Mouse (Mus musculus): ENCODE data around the gene Frmpd1. TPM values are rescaled to one million over a fixed set of nuclear protein-coding genes. Genes with fewer than 3 reads are reported as not detected.

Frmpd1 gene
- total RNA-seq, 2 experiments from 2014 or later, result 9.2 to 11.9 TPM

DNA sequence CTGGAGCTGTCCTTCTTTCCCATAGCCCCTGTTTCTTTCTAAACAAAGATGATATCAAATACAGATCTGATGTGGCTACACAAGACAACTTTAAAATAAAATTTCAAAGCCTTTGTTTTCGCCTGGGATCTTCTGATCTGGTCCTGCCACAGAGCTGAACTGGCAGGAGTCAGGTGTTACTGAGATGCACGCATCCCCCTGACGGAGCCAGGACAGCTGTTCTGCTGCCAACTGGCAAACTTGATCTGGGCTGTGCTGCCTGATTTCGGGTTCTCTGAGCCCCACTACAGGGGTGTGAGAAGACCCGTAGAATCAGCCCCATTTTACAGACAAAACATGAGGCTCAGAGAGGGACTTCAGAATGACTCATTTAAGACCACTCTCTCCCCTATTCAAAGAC is 45.6 kb downstream of the Frmpd1 start:
- no peak for DNase-seq (ENCODE audit: low spot score in 2 of 2)

GRCm38 (mm10) chr4:45238260-45238659 is 53.6 kb downstream of the Frmpd1 start:
- no peak for DNase-seq (ENCODE audit: low spot score in 2 of 2)

GRCm38 (mm10) chr4:45241330-45241729 is 56.7 kb downstream of the Frmpd1 start:
- no peak for DNase-seq (ENCODE audit: low spot score in 2 of 2)

DNA sequence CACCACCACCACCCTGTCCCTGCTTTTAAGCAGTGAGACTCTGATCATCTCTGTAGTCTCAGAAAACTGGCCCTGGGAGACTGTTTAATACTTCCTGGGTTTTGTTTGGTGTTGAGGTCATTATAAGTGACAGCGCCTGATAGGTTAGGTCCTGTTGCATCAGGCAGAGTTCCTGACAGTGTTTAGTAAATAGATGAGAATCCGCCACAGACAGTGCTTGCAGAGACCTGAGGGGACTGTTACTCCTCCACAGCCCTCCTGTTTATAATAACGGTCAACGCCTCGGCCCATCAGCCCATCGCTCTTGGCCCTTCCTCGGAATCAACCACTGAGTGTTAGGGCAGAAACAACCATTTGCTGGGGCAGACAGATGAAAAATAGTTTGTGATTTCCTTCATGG is 57.5 kb downstream of the Frmpd1 start:
- no peak for DNase-seq (ENCODE audit: low spot score in 2 of 2)

- no peak for DNase-seq (ENCODE audit: low spot score in 2 of 2)
Observed at GRCm38 (mm10) chr4:45243211-45243902, 58.7 kb downstream of the Frmpd1 start.

DNA sequence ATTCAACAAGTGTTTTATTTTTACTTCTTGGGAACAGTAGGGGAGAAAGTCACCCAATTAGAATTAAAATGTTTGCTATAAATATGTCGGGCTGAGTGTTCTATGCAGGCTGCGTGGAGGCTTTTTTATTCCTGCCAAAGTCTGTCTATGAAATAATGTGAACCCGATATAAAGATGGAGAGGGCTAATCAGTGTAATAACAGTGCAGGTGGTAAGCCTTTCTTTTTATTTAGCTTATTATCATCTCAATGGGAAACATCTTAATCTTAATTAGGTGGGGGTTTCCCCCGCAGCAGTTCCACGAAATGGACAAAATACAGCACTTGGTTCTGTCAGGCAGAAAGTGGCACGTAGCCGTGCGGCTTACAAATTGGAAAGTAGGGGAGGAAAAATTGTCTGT is 66.6 kb downstream of the Frmpd1 start:
- DNase-seq (ENCODE audit: low spot score in 2 of 2), result no peak

- DNase-seq (ENCODE audit: low spot score in 2 of 2), result peak; percentile 8 to 12
Observed at GRCm38 (mm10) chr4:45252861-45253262, 68.2 kb downstream of the Frmpd1 start.

DNA sequence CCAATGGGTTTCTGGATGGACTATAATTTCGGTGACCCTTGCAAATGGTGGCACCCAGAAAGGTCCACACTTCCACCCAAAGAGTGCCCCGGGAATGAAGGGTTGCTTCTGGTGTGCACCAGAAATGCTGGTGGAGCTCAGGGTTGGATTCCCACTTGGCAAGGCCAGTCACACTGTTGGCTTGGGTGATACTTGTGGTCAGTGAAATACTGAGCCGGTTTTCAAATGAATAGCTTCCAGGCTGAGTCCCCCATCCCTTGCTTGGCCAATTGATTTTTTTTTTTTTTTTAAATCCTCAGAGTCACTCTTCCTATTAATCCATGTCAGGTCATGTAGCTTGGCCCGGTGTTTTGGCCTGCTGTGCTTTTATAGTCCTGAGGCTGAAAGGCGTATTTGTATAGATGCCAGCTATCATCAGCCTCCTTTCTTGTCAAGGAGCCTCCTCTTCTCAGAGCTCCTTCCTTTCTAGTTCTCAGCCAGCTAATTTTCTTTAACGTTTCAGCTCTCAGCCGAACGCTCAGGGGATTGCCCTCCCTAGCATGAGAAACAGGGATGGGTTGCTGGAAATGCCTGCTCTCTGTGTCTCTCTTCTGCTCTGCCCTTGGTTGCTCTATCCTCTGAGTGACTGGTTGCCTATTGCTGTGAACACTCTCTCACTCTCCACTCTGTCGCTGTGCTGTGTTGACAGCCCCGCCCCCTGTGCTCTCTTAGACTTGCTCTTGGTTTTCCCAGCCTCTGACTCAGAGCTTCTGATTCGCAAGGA is 69.3 kb downstream of the Frmpd1 start:
- peak in 1 of 2 experiments; percentile 15 for DNase-seq (ENCODE audit: low spot score in 2 of 2)

DNA sequence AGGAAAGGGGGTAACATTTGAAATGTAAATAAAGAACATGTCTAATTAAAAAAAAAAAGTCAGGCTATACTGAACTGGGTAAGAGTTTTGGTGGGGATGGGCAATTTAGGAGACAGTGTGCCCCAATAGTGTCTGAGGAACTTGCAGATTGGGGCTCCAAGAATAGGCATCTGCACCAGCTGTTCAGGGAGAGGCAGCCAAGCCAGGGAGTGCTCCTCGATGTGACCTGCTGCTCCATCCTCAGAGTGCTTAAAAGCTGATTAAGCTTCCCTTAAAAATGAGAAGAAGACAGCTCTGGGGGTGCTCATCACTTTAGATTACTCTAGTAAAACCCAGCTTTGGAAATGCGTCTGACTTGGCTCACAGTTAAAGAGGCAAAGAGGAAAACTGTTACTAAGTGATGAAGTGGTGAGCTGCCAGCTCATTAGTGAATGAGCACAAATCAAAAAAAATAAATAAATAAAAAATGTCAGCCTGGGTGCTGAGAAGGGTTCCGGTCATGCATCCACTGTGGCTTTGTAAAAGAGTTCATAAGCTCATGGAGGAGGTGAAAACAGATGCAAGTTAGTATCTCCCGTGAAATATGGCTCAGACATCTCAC is 74.7 kb downstream of the Frmpd1 start:
- no peak for DNase-seq (ENCODE audit: low spot score in 2 of 2)

DNA sequence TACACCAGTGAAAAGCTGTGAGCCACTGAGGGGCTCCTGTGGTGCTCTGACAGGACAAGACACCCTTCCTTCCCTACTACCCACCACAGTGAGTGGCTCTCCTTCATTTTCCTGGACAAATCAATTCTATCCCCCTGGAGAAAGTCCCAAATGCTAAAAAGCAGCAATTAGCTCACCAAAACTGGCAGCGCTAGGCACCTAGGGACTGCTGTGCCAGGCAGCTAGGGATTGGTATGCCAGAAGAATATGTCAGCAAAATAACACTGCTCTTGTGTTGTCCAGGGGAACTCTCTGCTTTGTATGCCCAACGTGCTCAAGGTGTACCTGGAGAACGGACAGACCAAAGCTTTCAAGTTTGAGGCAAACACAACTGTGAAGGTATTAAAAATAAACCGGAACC is 76.9 kb downstream of the Frmpd1 start:
- DNase-seq (ENCODE audit: low spot score in 2 of 2), result no peak

- DNase-seq (ENCODE audit: low spot score in 2 of 2), result no peak
Observed at GRCm38 (mm10) chr4:45267883-45268282, 83.2 kb downstream of the Frmpd1 start.

DNA sequence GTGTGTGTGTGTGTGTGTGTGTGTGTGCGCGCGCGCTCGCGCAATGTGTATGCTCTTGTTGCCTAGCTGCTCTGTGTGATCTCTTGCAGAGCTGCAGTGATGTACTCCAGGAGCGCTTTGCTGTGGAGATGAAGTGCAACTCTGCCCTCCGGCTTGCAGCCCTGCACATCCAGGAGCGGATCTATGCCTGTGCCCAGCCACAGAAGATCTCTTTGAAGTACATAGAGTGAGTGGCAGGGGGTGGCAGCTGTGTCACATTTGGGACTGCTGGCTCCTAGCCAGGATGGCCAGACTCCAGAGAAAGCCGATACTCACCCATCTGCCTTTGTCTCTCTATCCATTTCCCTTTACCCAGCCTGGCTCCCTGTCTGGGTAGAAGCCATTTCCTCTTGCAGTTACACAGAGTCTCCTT is 86.4 kb downstream of the Frmpd1 start:
- no peak for DNase-seq (ENCODE audit: low spot score in 2 of 2)

- no peak for DNase-seq (ENCODE audit: low spot score in 2 of 2)
Observed at GRCm38 (mm10) chr4:45275770-45276169, 91.1 kb downstream of the Frmpd1 start.

DNA sequence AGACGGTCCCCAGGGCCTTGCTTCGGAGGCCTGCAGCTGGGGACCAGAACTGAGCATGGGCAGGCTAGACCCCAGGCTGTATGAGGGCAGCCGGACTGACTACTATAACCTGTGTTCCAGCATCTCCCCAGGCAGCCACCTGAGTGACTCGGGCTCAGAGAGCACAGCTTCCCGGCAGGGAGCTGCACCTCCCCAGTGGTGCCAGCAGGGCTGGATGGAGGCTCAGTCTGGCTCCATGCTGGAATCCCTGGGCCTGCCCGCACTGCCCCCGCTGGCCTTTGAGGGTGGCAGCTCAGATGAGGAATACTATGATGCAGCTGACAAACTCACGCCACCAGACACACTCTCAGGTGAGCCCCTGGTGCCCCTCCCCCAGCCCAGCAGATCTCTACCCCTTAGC is 94.6 kb downstream of the Frmpd1 start:
- DNase-seq (ENCODE audit: low spot score in 2 of 2), result no peak

- peak; percentile 51 to 63 for DNase-seq (ENCODE audit: low spot score in 2 of 2)
Observed at GRCm38 (mm10) chr4:45279981-45280548, 95.4 kb downstream of the Frmpd1 start.

DNA sequence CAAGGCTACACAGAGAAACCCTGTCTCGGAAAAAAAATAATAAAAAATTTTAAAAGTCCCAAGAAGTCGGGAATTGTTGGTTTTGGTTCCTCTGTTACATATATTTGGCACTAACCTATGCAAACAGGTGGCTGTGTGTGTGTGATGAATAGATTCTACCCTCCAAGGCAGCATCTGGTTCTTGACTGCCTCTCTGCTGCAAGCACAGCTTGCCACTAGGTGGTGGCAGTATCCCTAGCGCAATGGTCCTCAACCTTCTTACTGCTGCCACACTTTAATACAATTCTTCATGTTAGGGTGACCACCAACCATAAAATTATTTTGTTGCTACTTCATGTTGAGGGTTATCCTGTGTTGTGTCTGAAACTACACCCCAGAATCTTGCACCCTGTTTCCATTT is 101.6 kb downstream of the Frmpd1 start:
- no peak for DNase-seq (ENCODE audit: low spot score in 2 of 2)

GRCm38 (mm10) chr4:45287906-45288305 is 103.2 kb downstream of the Frmpd1 start:
- no peak for DNase-seq (ENCODE audit: low spot score in 2 of 2)

DNA sequence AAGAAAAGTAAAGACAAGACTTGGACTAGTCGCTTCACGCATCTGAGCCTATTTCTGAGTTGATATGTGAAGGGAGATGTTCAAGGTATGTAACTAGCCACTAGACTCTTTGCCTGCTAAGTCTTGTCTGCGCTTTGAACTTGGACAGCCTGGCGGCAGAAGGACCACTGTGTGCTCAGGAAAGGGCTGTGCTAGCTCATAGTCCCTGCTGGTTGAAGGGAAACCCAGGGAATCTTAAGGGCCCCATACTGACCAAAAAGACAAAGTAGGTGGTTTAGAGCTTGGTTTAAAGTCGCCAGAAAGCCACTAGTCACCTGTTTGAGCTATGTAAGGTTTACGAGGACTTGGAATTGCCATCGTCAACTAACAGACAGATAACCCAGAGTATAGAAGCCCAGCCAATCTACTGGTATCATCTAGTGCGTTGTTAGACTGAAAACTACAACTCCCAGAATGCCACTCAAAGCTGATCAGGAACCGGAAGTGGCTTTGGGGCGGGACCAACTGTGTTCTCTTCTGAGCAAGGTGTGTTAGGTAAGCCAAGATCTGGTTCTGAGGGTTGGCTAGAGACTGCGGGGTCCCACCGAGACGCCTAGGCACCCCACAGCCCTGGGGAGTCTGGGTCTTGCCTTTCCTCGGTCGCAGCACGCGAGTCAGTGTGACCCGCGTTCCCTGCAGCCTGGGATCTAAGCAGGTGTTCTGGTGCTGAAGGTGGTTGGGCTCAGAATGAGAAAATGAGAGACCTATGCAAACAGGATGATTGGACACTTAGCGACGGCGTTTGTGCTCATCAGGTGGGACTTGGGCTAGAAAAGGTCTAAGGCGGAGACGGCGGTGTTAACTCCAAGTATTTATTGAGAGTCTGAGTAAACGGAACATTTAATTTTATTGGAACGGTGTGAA is 112.2 kb downstream of the Frmpd1 start, which contains the start of gene Trmt10b:
Gene Trmt10b, plus strand, starts transcription at position 466 of the 903 bp plus-strand sequence.
- peak; percentile 62 to 67 for DNase-seq (ENCODE audit: low spot score in 2 of 2)

- no peak for DNase-seq (ENCODE audit: low spot score in 2 of 2)
Observed at GRCm38 (mm10) chr4:45305536-45305935, 120.9 kb downstream of the Frmpd1 start.

DNA sequence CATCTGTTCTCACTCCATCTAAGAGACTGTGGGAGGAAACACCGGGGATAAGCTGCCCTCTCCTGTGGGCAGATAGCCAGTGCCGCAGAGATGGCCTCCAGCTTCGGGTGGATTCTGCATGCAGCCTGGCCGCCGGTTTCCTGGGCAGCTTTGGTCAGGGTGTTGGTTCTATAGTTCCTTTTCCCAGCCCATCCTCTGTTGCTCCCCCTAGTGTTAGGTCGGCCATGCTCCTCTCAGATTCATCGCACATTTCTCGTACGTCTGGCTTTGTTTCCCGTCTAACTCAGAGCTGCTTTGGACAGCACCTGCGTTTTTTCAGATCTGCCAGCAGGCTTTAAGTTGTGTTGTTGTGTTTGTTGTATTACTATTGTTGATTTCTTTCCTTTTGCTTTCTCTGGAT is 123.4 kb downstream of the Frmpd1 start:
- DNase-seq (ENCODE audit: low spot score in 2 of 2), result peak in 1 of 2 experiments; percentile 24

DNA sequence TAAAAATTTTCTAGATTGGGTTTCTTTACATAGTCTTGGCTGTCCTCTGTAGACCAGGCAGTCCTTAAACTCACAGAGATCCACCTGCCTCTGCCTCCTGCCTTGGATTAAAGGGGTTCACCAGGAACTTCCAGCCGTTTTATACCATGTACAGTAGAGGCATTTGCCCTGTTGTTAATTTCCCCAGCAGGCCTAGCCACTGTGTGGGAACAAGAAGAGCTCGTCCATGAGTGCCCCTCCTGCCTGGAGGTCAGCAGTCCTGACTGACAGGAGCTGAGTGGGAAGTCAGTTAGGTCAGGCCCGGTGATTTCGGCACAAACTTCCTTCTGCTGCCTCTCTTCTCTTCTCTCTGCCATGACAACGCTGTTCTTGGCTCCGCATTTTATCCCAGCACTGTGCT is 123.9 kb downstream of the Frmpd1 start:
- DNase-seq (ENCODE audit: low spot score in 2 of 2), result no peak

All from left cerebral cortex, adult 18-20 months (tissue).